Comparison of ENCODE assay signal across 11 mouse cellular contexts in genomic region chr5:148146200-148146823, GRCm38 (mm10).
DNase-seq lines count a peak whose midpoint lies in the region; ATAC-seq and TF ChIP-seq lines count a peak whose summit lies in the region.
"Had no signal": no experiment of that assay in that cellular context is flagged by ENCODE, and none has a peak within 500 bp of the region (broad histone marks: within the 10 kb centered on the region; RNA-seq: fewer than 3 reads in every experiment).

No protein-coding gene starts in this region.

- H3K36me3 ChIP-seq in heart, embryonic 13.5 days = 0 out of 2 replicates have a peak, but pooled peaks cover 3% of the 10 kb centered on the region
- H3K36me3 ChIP-seq in midbrain, embryonic 14.5 days (ENCODE audit: control insufficient read depth, insufficient read depth, low read length) = no peaks in the 10 kb centered on the region
- no peaks in the 10 kb centered on the region for H3K36me3 ChIP-seq in kidney, embryonic 14.5 days (ENCODE audit: control insufficient read depth, insufficient read depth, low read length)
- H3K36me3 ChIP-seq: neural tube, embryonic 12.5 days had no signal

- peak overlapping the region; percentile 55; the same call in 1 of the 2 replicates for H3K27ac ChIP-seq in heart, embryonic 13.5 days (replicated peaks)
- H3K27ac ChIP-seq in midbrain, embryonic 14.5 days (replicated peaks; ENCODE audit: low read depth, low read length) = peak overlapping the region; percentile 75
- H3K27ac ChIP-seq in kidney, embryonic 14.5 days (ENCODE audit: low read depth, low read length) = no peak overlapping the region
- H3K27ac ChIP-seq: neural tube, embryonic 12.5 days had no signal

- no peak overlapping the region for H3K4me3 ChIP-seq in heart, embryonic 13.5 days
- no peak overlapping the region for H3K4me3 ChIP-seq in midbrain, embryonic 14.5 days (replicated peaks; ENCODE audit: low read depth, low read length)
- H3K4me3 ChIP-seq in kidney, embryonic 14.5 days (ENCODE audit: low read length) = no peak overlapping the region
- H3K4me3 ChIP-seq: neural tube, embryonic 12.5 days had no signal

- no peaks in the 10 kb centered on the region for H3K4me1 ChIP-seq in heart, embryonic 13.5 days
- peaks cover 30% of the 10 kb centered on the region for H3K4me1 ChIP-seq in midbrain, embryonic 14.5 days (ENCODE audit: control insufficient read depth, insufficient read depth, low read length)
- H3K4me1 ChIP-seq in kidney, embryonic 14.5 days (ENCODE audit: control insufficient read depth, insufficient read depth, low read length) = no peaks in the 10 kb centered on the region

- H3K9ac ChIP-seq in heart, embryonic 13.5 days = no peak overlapping the region
- H3K9ac ChIP-seq in midbrain, embryonic 14.5 days (replicated peaks; ENCODE audit: low read length) = 0 out of 2 replicates have a peak overlapping the region, but pooled peaks have one; percentile 9
- H3K9ac ChIP-seq in kidney, embryonic 14.5 days (ENCODE audit: low read depth, low read length) = no peak overlapping the region
- H3K9ac ChIP-seq: neural tube, embryonic 12.5 days had no signal

- H3K9me3 ChIP-seq in heart, embryonic 13.5 days = peaks cover 12% of the 10 kb centered on the region; the same call in 1 of the 2 replicates
- no peaks in the 10 kb centered on the region for H3K9me3 ChIP-seq in midbrain, embryonic 14.5 days (ENCODE audit: control insufficient read depth, low read length)
- peaks cover 4% of the 10 kb centered on the region; the same call in 1 of the 2 replicates for H3K9me3 ChIP-seq in kidney, embryonic 14.5 days (ENCODE audit: control insufficient read depth, low read length)

- no peak for DNase-seq in heart, adult 18-20 months
- peak; percentile 75 for DNase-seq in brain, embryonic 14.5 days (ENCODE audit: low read depth)
- peak; percentile 31 to 60 for DNase-seq in frontal cortex, postnatal 10 days (ENCODE audit: low spot score in 2 of 2)
- peak; percentile 55 for DNase-seq in midbrain, embryonic 14.5 days
- no peak for DNase-seq in spleen, postnatal 4 days (ENCODE audit: low spot score in 2 of 2)
- no peak for DNase-seq in ovary, postnatal 36 days (ENCODE audit: low spot score)
- DNase-seq: lung, postnatal 10 days had no signal

- no peaks in the 10 kb centered on the region for H3K27me3 ChIP-seq in heart, embryonic 13.5 days (replicated peaks)
- no peaks in the 10 kb centered on the region for H3K27me3 ChIP-seq in midbrain, embryonic 14.5 days (ENCODE audit: control insufficient read depth, insufficient read depth, low read length)
- no peaks in the 10 kb centered on the region for H3K27me3 ChIP-seq in kidney, embryonic 14.5 days (ENCODE audit: control insufficient read depth, insufficient read depth, low read length)
- H3K27me3 ChIP-seq: neural tube, embryonic 12.5 days had no signal

- TF ChIP-seq CTCF in brain, embryonic 14.5 days (IDR thresholded peaks at IDR 0.05; ENCODE audit: borderline replicate concordance, extremely low read depth, insufficient read depth, insufficient read length) = no peak

- no peak overlapping the region for H3K4me2 ChIP-seq in heart, embryonic 13.5 days
- no peak overlapping the region for H3K4me2 ChIP-seq in midbrain, embryonic 14.5 days (ENCODE audit: low read length)
- H3K4me2 ChIP-seq in kidney, embryonic 14.5 days (replicated peaks; ENCODE audit: low read depth, low read length) = no peak overlapping the region
- H3K4me2 ChIP-seq: neural tube, embryonic 12.5 days had no signal

- ATAC-seq in heart, embryonic 13.5 days (ENCODE audit: extremely low read depth, insufficient number of reproducible peaks, low FRiP score, low TSS enrichment) = no peak
- no peak; the same call in 1 of the 2 replicates for ATAC-seq in midbrain, embryonic 14.5 days (ENCODE audit: low FRiP score, low TSS enrichment)
- ATAC-seq in kidney, embryonic 14.5 days (ENCODE audit: low FRiP score, low TSS enrichment) = no peak
- ATAC-seq: intestine, postnatal 0 days had no signal

- TF ChIP-seq POLR2A in brain, embryonic 14.5 days (IDR thresholded peaks at IDR 0.05; ENCODE audit: borderline replicate concordance, extremely low read depth, insufficient read depth, insufficient read length, poor library complexity, severe bottlenecking) = no peak

- WGBS in heart, embryonic 13.5 days = 47% methylated on average over 12 of the region's 12 CpGs
- WGBS in midbrain, embryonic 14.5 days = 59% methylated on average over 12 of the region's 12 CpGs
- 79% methylated on average over 12 of the region's 12 CpGs for WGBS in kidney, embryonic 14.5 days

Comparison
In these comparisons a context has a peak if more than half of its experiments do, and no peak if none do; other contexts are left out.
1. DNase-seq: peak in brain, embryonic 14.5 days (single experiment), frontal cortex, postnatal 10 days (2 of 2) and midbrain, embryonic 14.5 days (single experiment); none in heart, adult 18-20 months (0 of 2), spleen, postnatal 4 days (0 of 2) and ovary, postnatal 36 days (single experiment).